Mouse (Mus musculus): ENCODE data around the gene Fam198b.
"Not testable (repeated sequence)": the region's sequence is repeated elsewhere in the genome, so short reads cannot be mapped to it uniquely, and the experiment has no call there.

The Fam198b gene

DNA sequence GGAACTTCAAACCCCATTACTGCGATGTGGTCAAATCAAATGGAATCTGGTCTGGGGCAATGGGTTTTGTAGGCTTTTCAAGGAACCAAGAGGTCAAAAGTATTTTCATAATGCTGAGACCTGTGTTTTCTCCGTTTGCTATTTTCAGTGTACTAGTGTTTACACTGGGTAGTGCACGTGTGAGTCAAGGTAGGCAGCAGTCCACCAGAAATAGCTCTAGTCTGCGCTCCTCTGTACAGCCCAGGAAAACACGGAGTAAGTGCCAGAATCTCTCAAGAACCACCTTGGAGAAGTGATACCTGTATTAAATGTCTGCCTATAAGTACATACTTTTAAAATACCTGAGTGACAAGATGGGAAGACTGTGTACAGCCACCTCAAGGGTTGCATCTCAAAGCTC is 44.1 kb downstream of the Fam198b start:
- DNase-seq: no peak

DNA sequence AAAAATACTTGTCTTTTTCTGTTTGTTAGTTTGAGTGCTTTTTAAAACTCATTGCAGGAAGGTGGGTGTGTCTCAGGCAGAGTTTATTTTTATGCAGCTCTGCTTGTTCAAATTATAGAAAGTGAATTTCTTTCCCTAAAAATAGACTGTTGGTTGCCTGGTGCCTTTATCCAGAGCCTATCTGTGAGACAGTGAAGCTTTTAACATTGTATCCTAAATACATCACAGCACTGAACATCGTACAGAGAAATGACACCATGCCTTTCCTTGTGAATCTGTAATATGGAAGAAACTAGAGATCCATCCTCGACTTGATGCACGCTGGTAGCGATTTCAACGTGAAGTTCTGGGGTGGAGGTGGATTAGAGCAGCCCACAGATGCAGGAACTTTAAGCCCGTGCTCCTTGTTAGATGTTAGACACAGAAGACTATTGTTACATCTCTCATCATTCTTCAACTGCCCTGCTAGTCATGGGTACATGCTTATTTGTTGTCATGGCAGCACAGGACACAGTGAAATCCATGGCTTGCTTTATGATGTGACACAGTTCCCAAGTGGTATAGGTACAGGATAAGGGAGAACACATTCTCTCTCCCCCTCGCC is 45.9 kb downstream of the Fam198b start:
- DNase-seq: no peak

DNA sequence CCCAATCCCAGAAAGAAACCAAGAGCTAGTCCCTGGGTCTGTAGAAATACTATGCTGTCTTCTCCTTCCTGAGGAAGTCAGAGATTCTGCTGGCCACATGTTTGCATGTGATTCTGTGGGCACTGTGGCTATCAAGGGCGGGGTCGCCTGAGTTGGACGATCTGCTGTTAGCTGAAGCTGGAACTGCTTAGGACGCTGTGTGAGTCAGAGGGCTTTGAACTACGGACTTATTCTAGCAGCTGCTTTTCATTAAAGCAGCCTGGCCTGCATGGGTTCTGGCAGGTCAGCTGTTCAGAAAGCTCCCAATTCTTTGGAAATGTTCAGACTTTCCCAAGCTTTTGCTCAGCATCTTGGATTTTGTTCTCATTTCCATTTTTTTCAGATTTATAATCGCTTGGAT is 51.9 kb downstream of the Fam198b start:
- peak; percentile 9 to 36 for DNase-seq

DNA sequence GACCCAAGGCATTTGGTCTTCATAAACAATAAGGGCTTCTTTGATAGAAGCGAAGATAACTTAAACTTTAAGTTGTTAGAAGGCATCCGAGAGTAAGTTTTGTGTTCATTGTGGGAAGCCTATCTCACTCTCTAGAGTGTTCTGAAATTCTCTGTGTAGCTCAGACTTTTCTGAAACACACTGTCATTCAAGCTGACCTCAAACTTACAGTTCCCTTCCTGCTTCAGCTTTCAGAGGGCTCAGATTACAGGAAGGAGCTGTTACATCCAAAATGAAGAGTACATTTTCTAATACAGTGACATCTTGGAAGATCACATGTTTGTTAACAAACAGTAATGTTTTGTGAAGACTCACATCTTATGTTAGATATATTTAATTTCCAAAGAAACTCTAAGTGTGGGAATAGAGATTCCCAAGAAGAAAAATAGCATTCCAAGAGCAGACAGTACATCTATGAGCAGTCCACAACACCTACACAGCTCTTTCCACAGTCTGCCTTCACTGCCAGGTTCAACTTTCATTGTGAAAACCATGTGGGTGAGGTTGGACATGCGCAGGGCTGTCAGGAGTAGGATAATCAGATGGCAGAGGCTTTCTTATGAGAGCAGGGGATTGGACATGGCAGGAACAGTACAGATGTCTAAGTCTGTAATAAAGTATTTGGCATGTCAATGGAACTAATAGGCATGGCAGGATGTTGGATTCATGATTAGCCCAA is 52.6 kb downstream of the Fam198b start:
- DNase-seq: no peak

DNA sequence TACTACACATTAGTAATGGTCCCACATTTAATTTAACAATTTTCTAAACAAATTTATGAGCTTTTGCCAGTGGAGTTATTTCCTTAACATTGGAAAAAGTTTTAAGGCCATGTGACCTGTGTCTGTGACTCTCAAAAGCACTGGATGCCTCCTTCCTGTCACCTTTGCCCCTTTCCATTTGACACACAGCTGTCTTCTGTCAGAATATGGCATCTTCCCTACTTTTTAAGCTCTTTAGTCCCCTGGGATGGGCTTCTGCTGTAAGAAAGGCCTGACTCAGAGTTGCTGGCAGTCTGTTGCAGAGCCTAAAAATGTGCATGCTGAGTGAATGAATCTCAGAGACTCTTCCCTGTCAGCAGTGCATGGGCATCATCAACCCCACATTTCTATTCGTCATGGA is 63.4 kb downstream of the Fam198b start:
- peak; percentile 39 to 50 for DNase-seq

DNA sequence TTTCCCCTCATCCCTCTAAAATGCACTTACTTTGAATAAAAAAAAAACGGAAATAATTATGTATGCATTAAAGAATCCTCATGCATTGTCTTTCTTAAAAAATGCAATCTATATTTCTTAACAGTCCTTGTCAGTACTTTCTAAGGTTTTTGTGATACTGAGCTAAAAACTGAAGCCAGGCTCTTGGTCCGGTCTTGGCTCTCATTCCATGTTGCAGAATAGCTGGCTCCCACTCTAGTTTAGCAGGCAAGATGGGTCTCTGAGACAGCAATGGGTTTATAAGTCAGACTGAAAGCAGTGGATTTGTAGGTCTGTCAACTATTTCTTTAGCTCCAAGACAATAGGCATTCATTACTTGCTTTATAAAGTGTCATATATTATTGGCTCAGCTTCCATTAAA is 63.8 kb downstream of the Fam198b start:
- DNase-seq: no peak

DNA sequence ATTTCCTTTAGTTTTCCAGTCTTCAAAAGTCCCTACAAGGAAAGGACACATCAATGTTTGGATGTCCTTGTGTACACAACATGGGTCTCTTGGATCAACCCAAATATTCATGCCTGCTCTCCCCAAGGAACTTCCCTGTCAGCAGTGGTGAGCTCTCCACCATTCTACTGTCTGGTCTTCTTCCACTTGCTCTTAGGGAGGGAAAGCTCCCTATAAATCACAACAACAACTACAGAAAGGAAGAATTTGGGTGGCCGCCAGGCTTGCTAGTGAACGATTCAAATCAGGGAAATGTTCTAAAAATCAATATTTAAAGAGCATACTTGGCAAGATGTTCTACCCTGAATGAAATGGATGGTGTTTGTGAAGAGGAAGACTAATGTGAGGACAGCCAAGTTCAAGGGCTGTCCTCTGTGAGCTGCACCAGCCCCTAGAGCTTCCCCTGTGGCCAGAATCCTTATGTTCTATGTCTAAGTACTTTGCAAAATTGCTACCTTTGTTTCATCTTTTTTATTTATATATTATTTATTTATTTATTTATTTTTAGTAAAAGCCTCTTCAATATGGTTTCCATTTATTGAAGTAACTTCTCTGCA is 68.9 kb downstream of the Fam198b start:
- DNase-seq: peak in 1 of 2 experiments; percentile 69

DNA sequence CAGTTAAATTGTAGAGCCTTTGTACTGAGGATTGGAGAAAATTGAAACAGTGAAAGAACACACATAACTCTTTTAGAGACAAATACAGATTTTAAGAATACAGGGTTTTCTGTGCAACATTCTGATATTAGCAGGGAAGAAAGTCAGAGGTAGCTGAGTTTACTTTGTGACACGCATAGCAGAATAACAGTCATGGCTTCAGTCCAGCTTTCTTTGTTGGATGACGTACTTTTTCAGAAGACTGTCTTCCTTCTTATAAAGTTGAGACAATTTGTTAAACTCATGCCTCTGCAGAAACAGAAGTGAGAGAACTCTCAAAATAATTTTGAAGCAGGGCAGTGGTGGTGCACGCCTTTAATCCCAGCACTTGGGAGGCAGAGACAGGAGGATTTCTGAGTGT is 70.9 kb downstream of the Fam198b start:
- no peak for DNase-seq

DNA sequence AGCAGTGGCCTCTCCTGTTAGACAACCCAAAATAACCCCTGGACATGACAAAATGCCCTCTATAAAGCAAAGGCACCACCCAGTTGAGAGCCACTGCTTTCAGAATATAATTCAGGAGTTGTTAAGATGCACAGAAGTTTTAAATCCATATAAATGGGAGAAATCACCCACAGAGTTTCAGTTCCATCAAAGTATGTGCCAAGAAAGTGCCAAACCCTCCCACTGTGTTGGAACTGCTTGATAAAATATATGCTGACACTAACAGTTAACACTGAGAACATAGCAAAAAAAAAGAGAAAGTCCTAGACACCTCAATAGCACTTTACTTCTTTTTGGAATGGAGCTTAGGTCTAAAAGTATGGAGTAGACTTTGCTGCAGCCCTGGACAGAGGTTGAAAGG is 72.5 kb downstream of the Fam198b start:
- DNase-seq: no peak

DNA sequence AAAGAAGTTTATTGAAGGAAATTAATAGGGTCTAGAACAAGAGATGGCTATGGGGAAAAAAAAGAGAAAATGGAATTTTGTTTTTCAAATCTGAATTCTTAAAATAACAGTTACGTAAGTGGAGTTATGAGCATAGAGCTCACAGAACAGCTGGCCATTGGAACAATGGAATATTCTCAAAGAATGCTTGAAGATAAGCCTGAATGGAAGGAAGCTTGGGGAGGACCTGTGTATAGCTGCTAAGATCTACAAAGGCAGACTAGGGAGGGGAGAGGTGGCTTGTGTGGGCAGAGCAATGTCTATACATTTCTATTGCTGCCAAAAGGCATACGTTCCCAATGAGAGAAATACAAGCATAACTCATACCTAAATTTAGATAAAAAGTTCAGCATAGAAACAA is 73.4 kb downstream of the Fam198b start:
- DNase-seq: no peak

DNA sequence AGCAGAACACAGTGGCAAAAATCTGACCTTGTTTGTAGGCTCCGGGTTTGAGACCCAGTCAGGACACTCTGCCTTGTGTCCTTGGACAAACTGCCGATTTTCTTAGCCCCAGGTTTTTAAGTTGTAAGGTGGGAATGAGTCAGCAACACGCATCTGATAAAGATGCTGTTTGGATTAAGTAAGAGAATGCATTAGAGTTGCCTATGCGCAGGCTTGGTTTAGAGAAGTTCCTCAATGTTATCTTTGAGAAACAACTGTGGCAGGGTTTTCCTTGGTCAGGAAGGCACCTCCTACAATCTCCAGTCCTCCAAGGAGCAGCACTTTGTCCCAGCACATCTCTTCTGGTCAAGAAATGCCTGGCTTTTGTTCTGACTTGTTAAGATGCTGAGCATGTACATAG is 82.4 kb downstream of the Fam198b start:
- DNase-seq: no peak

DNA sequence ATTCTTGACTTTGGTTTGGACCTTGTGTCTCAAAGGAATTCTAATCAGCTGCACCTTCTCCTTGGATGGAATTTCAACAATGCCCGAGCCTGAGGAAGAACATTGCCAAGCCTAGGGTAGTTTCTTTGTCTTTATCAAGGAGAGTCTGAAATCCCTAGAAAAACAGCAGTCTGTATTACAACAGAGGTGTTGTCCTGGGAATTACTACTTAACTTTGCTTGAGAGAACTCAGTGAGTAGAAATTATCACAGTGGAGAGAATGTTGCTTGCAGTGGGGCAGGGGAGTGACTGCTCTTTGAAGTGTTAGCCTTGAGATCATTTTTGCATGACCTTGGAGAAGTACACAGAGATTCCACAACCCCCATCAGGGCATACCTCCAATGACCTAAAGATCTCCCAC is 83.0 kb downstream of the Fam198b start:
- no peak for DNase-seq

DNA sequence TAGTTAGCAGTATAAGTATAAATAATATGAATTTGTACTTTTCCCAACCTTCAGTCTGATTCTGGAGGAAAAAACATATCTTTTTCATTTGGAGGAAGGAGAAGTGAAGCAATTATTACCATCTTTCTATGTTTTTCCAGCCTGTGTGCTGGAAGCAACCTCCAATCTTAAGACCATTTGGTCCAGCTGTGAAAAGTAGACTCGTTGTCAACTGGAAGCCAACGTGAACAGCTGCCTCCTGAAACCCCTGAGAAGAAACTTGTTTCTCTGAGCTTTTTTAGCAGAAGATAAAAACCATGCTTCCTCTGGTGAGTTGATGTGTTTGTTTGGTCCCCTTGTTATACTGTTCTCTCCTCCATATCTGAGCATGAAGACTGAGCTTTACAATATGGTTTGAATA is 84.1 kb downstream of the Fam198b start:
- no peak for DNase-seq

DNA sequence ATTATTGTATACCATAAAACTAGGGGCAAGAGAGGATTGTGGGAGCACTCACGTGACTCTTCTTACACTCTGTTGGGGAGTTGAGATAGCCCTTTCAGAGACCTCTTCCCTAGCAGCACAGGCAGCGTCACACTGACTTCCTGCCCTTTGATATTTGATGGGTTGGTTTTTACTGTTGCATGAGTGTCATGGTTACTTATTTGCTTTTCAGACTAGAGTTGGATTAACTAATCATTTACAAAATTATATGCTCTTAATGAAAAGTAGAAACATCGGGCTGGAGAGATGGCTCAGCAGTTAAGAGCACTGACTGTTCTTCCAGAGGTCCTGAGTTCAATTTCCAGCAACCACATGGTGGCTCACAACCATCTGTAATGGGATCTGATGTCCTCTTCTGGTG is 85.2 kb downstream of the Fam198b start:
- not testable (repeated sequence) for DNase-seq

DNA sequence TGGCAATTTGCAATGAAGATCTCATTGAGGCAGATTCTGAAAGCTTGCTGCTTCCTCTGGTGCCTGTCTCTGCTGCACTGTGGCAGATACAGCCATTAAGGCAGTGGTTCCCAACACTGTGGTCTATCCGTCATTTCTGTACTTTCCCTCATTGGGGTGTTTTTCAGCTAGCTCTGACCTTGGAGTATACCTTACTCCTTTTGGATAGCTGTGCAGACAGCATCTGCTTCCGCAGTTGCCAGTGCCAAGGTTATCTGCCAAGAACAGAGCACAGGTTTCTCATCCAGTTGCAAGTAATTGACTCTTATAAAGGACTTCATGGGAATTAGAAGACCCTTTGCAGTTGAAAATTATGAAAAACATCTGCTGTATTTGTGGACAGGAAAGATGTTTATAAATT is 85.7 kb downstream of the Fam198b start:
- DNase-seq: peak in 1 of 2 experiments; percentile 43

DNA sequence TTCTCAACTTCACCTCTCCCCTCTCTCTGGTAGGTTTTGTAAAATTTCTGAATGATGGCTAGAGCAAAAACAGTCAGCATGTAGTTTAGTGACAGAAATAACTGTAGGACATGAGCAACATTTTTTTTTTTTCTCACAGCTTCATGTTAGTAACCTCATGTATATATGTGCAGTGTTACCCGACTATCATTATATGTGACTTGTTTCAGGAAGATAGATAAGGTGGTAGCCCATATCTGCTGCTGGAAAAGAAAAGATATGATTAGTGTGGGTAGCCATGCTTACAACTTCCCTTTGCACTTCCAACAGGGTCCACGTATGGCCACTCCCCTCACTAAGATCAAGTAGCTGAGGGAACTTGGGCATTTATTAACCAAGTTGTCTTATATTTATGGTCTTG is 86.2 kb downstream of the Fam198b start:
- DNase-seq: no peak

DNA sequence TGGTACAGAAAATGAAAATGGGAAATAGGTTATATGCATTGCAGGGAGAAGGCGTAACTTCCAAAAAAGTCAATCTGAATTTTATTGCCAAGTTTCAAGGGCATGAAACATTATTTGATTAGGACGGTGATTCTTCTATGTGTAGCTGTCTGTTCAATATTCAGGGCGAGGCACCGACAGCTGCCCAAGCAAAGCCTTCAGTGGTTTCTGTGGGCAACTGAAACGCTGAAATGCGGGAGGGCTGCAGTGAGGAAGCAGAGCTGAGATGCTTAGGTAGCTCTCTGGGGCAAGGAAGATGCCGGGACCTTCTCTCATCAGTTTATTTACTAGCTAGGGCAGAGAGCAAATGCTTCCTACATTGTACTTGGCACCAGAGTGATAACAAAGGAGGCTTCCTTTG is 87.2 kb downstream of the Fam198b start:
- DNase-seq: no peak

DNA sequence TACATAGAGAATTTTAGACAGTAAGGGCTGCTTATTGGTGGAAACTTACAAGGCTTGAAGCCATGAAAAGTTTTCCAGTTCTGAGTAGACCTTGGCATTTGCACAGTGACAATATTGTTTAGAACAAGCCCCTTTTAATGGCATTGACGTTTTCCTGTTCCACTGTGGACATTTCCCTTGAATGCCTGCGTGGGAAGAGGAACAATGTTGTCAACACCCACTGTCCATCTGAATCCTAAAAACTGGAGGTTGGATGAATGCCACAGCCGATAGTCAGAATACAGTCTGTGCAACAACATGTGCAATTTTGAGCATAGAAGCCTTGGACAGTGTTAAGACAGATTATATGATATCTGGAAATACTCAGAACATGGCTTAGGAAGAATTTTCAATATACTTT is 92.5 kb downstream of the Fam198b start:
- DNase-seq: peak; percentile 36 to 38

DNA sequence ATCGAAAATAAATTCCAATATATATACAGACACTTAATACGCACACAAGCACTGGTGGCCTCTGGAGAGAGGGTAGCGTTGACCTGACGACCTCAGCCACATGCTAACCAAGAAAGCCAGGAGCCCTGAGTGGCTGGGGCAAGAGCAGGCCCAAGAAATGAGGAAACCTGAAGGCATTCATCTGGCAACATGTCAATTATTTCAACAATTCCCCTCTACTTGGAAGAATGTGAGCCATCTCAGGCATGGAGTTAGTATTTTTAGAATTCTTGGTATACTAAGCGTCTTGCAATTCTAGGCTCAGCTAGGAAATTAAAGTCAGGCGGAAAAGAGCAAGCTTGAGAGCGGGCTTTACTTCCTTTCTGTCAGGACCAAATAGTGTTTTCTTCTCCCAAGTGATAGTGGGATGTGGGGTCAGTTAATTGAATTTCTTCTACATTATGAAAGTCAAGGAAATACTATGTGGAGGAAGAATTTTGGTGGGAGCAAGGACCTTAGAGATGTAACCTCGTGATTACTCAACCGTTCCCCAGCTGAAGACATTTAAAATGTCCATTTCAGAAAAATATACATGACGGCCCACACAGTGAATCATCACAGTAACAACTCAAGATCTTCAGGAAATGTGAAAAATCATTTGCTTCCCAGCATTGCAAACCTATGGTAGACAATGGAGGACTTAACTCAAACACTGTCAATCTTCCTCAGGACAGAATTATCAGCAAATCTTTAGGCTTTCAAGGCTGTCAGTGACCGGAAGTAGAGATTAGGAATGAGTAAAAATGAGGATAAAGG is 93.5 kb downstream of the Fam198b start:
- peak in 1 of 2 experiments; percentile 35 for DNase-seq

DNA sequence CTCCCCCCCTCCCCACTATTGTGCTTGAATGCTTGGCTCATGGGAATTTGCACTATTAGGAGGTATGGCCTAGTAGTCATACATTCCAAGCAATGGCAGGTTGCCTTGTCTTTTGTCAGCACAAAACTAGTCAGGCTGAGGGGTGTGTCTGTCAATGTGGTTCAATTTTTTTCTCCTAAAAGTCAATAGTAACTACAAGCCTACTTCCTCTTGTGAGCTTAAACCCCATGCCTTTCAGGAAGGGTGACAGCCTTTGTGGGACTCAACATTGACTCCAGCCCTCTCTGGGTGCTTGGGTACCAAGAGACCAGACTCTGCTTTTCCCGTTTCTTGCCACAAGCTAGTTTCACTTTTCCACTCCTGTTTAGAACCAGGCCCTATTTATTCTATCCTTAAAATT is 96.4 kb downstream of the Fam198b start:
- DNase-seq: no peak

DNA sequence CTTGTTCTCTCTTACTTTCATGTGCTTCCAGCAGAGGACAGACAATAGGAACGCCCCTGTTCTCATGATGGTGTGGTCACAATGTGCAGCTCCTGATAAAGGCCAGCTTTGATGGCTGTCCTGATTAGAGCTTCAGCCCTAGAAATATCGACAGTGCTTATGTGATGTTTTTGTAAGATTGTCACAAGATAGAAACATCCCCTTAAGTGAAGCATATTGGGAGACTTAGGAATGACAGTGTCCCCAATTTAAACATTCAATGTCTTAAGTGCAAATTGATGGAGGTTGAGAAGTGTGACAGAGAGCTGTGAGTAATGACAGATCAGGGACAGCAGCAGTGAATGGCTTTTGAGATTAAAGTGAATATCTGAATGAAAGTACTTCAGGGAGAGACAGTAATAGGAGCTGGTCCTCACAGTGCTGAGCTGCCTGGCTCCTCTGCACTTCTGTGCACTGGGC is 99.7 kb downstream of the Fam198b start:
- no peak for DNase-seq

DNA sequence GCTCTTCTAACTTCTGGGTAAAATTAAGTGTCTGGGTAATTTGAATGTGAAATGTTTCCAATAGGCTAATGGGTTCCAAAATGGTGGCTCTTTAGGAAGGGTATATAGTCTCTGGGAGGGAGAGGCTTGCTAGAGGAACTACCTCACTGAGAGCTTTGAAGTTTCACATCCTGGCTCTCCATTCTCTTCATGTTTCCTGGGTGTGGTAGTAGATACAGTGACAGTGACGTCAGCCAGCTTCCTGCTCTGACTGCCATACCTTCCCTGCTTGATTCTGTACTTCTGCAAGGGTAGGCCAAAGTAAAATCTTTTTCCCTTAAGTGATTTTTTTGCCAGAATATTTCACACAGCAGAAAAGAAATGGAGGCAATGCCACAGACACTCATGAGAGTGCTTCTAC is 100.2 kb downstream of the Fam198b start:
- DNase-seq: no peak

DNA sequence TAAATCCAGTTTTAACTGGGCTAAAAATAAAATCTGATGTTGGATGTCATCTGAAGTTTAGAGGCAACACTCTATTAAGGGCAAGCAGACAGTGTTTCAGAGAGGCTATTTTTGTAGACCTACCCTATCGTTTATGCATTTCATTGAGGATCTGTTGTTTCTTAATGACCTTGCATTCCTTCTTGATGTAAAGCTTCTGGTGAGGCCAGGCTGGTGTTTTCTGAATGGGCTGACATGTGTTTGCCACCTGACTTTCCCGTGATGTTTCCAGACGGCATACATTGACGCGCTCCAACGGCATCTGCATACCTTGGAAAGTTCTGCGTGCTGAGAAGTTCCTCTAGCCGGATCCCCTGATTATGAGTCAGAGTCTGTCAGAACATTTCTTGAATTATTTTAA is 104.9 kb downstream of the Fam198b start:
- no peak for DNase-seq

DNA sequence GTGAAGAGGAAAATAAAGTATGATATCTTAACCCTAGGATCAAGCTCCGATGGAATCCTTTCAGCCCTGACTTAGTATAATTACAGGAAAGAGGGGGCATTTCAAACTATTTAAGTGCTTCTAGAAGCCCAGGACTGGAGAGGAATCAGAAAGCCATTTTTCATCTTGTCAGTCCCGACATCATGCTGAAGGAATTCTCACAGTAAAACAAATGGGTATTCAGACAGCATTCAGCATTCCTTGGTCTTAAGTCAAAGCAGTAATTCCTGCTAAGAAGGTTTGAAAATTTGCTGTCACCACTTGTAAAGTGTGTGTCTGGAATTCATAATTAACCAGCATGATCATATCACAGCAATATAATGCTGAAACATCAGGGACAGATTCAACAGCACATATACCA is 105.6 kb downstream of the Fam198b start:
- DNase-seq: no peak
